Mouse (Mus musculus) spleen, postnatal 10 days (tissue): ENCODE data around the gene Chad.

Source experiments
- DNase-seq, 2 experiments: peaks; one replicate each; pipeline ENCODE4 v3.0.0; 2021 to 2022; ENCODE audit warnings: low spot score in 2 of 2

Chad gene

GRCm38 (mm10) chr11:94566534-94566933 lies 1.7 kb downstream of the Chad start:
- DNase-seq, result no peak

GRCm38 (mm10) chr11:94567326-94567725 lies 2.5 kb downstream of the Chad start:
- DNase-seq, result no peak

DNA sequence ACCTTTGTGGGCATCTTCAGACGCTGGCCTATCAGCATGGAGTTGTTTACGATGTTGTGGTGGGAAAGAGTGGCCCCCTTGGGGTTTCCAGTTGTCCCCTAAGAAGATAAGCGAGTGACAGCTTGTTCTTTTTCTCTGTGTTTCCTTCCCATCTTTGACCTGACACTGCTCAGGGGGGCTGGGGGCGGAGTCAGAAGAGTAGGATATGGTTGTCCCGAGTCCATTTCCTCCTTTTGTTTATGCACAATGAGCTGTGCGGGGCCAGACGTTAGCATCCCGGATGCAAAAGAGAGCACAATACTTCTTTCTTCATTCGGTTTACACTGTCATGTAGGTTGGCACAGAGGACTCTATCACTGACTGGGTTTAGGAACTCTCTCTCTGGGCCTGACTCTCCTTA lies 5.8 kb downstream of the Chad start:
- peak in 1 of 2 experiments; percentile 30 for DNase-seq

DNA sequence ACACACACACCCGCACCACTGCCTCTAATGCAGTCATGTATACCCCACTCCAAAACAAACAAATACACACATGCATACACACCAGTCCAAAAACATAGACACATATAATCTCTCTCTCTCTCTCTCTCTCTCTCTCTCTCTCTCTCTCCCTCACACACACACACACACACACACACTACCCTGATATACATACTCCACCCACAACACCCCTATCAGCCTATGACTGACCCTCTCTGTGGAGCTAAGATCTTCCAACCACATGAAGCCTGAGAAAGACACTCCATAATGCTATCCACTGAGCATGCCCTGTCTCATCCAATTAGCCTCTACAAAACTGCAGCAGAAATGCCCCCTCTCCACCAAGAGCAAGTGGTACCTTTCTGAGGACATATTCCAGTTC lies 7.0 kb downstream of the Chad start:
- no peak for DNase-seq

- no peak for DNase-seq
These were observed 9.7 kb downstream of the Chad start for GRCm38 (mm10) chr11:94574560-94574959.

DNA sequence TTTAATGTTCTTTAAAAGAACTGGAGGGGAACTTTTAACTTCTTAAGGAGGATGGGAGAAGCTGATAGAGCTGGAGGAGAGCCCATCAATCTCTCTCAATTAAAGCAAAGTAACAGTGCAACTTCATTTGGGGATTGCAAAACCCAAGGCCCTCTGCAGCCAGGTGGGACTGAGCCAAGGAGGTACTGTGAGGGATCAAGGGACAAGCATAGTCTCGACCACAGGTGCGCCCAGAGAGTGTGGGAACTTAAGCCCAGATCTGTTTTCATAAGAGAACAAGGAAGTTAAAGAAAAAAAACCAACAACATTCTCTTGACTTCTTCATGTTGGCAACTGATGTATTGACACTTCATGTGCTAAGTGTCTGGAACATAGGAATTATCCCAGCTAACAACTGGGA lies 10.2 kb downstream of the Chad start:
- DNase-seq, result no peak

DNA sequence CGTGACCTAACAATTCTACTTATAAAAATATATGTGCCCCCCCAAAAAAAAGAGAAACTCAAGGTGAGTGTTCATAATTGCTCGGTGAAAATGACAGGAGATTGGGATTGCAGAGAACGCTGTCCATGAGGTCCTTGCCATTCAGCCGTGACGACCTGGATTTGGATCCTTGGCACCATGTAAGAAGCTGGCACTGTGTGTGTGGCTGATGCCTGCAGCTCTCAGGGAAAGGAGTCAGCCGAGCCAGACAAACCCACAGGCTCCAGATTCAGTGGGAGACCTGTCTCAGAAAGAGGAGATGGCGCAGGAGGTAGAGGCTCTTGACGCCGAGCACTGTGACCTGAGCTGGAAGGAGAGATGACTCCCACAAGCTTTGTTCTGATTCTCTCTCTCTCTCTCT lies 11.5 kb downstream of the Chad start:
- DNase-seq, result no peak

- DNase-seq, result no peak
These were observed 15.4 kb downstream of the Chad start for GRCm38 (mm10) chr11:94580111-94580740.

DNA sequence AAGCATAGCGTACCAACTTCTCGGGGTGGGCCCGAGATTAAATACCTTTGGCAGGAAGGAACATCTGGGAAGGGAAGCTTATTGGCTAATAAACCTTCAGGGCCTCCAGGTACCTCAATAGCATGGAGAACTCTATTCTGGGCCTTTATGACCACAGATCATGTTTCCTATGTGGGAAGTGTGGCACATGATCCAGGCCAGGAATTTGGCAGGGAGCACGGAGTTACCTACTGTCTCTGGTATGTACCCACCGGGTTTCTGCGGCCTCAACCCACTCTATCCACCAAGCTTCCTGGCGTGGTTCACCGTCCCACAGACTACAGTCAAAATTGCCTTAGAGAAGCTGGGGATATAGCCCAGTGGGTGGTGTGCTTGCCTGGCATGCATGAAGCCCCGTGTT lies 20.2 kb downstream of the Chad start:
- DNase-seq, result no peak

GRCm38 (mm10) chr11:94587511-94587910 lies 22.7 kb downstream of the Chad start:
- no peak for DNase-seq

DNA sequence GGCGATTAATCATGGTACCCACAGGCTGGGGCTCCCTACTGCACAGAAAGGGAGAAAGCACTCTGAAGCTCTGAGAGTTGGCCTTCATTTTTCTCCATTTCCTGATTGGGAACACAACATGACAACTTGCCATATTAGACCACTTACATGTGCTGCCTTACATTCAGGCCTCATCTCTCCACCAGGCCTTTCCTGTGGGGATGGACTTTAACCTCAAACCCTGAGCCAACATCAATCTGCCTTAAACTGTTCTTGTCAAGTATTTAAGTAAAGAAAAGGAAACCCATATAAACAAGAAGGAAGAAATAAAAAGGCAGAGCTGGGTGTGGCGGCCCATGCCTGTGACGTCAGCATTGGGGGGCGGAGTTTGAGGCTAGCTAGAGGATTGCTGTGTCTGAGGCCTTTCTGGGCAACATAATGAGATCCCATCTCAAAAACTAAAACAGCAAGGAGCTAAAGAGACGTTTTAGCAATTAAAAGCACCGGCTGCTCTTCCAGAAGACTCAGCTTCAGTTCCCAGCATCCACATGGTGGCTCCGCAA lies 31.5 kb downstream of the Chad start:
- peak; percentile 25 to 81 for DNase-seq

GRCm38 (mm10) chr11:94597319-94597718 lies 32.5 kb downstream of the Chad start:
- DNase-seq, result no peak

- no peak for DNase-seq
These were observed 33.7 kb downstream of the Chad start for GRCm38 (mm10) chr11:94598437-94599120.

GRCm38 (mm10) chr11:94600447-94600846 lies 35.6 kb downstream of the Chad start:
- DNase-seq, result no peak

DNA sequence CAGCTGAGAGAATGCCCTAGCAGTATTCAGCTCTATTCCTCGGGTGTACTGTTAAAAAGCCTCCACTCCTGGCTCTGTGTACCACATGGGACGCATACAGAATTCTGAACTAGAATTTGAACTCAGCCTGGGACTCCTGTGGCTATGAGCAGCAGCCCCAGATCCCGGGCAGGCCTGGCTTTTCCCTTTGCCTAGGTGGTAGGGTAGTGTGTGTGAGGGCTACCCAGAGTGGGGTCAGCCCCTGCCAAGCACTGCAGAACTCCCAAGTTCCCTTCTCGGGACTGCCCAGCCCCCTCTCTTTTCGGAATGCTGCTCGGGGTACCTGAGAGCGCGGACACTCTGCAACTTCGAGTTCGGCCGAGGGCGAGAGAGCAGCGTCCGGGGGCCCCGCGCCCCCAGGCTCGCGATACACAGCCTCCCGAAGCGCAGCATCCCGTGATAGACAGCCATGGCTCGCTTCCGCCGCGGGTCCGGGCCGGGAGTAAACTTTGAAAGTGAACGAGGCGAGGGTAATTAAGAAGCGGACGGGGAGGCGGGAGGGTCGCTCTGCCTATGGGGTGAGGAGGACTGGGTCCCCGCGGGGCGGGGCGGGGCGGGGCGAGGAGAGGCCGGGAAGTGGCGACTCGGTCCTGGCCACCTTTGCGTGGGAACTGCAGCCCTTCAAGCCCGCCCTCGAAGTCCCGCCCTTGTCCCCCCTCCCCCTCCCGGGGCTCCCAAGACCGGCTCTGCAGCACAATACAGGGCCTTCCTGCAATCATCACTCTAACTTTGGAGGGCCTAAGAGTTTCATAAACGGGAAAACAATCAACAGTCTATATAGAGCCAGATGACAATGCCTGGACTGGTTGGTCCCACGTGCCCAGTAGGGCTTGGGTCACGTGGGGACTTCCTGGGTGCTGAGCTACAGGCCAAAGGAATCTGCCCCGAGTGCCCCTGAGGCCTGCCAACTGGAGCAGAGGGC lies 36.8 kb downstream of the Chad start, which contains the start of gene Acsf2:
Gene Acsf2, minus strand, starts transcription at position 551 of the 961 bp plus-strand sequence.
- DNase-seq, result peak; percentile 42 to 77

DNA sequence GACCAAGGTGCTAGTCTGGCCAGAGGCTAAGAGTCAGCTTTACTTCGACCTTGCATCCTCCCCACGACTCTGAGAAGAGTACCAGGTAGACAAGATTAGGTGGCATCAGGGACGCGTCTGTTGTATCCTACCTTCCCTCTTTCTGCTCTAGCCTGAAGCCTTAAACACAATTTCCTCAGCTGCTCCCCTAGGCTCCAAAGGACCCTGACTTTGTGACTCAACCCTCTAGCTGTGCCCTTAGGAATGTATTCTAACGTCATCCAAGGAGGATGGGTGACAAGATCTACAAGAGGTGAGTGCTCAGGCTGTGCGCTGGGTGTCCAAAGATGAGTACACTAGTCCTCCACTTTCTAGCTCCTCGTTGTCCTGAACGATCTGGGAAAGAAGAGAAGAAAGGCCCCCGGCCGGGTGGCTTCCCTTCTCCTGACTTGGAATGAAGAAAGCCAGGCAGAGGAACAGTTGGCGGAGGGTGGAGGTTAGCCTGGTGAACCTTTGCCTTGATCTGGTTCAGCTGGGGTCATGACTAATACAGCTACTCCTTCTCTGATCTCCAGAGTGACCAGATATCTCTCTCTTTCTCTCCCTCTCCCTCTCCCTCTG lies 37.6 kb downstream of the Chad start:
- no peak for DNase-seq

DNA sequence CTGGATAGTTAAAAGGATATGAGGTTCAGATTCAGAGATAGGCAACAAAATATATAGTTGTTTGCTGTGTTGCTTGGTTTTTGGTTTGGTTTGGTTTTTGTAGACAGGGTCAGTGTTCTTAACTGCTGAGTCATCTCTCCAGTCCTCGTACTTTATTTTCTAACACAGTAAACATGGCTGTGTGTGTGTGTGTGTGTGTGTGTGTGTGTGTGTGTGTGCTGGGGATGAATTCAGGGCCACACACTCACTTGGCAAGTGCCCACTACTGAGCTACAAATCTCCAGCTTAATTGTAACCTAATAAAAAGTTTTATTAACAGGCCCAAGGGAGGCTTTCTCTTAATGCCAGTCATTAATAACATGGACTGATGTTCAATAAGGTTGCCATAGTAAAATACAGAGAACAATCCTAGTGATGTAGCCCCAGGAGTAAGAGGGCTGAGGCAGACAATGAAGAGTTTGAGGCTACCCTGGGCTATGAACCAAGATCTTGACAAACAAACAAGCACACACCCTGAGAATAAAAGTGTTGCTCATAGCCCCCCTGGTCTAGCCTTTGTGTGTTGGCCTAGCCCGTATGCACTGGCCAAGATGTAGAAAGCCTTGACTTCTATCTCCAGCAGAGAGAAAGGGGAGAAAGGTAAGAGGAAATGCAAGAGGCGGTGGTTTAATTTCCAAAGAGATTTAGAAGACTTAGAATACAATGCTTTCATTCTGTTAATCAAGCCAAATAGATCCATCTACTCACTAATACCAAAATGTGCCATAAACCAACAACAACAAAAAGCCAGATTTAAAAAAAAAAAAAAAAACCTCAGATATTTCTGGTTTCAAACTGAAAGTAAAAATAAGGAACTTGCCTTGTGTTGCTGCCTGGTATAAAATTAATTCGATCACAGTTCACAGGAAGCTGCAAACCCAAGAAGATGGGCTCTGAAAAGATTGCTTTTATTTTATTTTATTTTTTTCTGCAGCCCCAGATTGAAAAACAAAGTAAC lies 46.2 kb downstream of the Chad start:
- DNase-seq, result no peak

- no peak for DNase-seq
These were observed 49.8 kb downstream of the Chad start for GRCm38 (mm10) chr11:94614603-94615002.

DNA sequence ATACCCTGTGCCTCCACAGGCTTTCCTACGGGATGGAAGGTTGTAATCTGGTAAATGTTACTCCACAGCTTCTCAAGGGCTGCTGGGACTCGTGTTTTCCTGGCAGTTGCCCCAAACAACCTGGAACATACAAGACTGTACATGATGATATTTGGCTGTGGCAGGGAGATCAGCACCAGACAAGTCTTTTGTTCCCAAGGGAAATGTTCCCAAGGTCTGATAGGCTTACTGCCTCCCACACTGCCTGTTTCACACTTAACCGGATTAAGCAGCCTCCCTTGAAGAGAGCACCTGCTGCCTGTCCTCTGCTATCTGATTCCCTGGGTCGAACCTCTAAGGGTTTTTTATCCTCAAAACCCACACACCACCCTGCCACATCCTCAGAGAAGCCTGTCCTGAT lies 50.6 kb downstream of the Chad start:
- DNase-seq, result no peak

DNA sequence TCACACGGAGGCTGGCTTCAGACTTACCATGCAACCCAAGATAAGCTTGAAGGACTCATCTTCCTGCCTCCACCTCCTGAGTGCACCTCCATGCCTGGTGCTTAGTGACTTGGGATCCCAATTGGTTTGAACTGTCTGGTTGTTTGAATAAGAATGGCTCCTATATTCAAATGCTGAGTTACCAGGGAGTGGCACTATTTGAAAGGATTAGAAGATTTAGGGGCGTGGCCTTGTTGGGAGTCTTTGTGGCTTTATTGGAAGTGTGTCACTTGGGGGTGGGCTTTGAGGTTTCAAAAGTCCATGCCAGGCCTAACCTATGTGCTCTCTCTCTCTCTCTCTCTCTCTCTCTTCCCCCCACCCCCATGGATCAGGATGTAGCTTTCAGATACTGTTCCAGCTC lies 52.8 kb downstream of the Chad start:
- no peak for DNase-seq
